Mouse (Mus musculus) stomach, postnatal 0 days (tissue): ENCODE results near the gene Usf2.
A peak's percentile ranks its signal among the peaks of the same experiment; 100 is the strongest.

ENCODE experiments used
- CTCF ChIP-seq: IDR thresholded peaks from 2 replicates; pipeline ENCODE4 v1.5.1; 2016; ENCODE audit warnings: antibody characterized with exemption, low read depth, mild to moderate bottlenecking, moderate library complexity
- EP300 ChIP-seq: optimal IDR thresholded peaks from 2 replicates; pipeline ENCODE3; 2016; ENCODE audit warnings: antibody characterized with exemption

DNA sequence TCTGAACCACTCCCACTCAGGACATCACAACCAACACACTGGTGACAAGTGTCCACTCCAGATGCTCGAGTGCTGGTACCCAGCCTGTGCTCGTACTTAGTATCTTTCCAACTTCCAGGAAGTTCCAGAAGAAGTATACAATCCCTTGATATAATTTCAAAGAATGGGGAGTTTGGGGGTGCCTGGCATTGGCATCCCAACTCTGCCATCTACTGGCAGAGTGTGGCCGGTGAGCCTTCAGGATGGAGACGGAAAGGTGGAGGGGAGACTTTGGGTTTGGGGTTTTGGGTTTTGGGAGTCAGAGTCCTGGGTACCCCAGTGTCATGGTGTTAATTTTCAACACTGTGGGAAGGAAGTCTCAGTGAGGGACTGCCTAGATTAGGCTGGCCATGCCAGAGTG is 52.6 kb downstream of the Usf2 start:
- peak; percentile 72 for TF ChIP-seq CTCF
- no peak for TF ChIP-seq EP300
